Mouse (Mus musculus): ENCODE data around the gene Tyms.
"Not testable (repeated sequence)": the region's sequence is repeated elsewhere in the genome, so short reads cannot be mapped to it uniquely, and the experiment has no call there.

Gene Tyms

GRCm38 (mm10) chr5:30103340-30103739, 29.9 kb upstream of the Tyms start:
- DNase-seq (ENCODE audit: low spot score): no peak

- DNase-seq (ENCODE audit: low spot score): no peak
Measured at GRCm38 (mm10) chr5:30098260-30098659, 24.8 kb upstream of the Tyms start.

GRCm38 (mm10) chr5:30095731-30096130, 22.3 kb upstream of the Tyms start:
- no peak for DNase-seq (ENCODE audit: low spot score)

- no peak for DNase-seq (ENCODE audit: low spot score)
Measured at GRCm38 (mm10) chr5:30094399-30094798, 21.0 kb upstream of the Tyms start.

- no peak for DNase-seq (ENCODE audit: low spot score)
Measured at GRCm38 (mm10) chr5:30092701-30093100, 19.3 kb upstream of the Tyms start.

- DNase-seq (ENCODE audit: low spot score): no peak
Measured at GRCm38 (mm10) chr5:30072377-30072776, 1.0 kb downstream of the Tyms start.

GRCm38 (mm10) chr5:30071677-30072076, 1.7 kb downstream of the Tyms start:
- DNase-seq (ENCODE audit: low spot score): no peak

- DNase-seq (ENCODE audit: low spot score): peak; percentile 14
Measured at GRCm38 (mm10) chr5:30067726-30068125, 5.7 kb downstream of the Tyms start.

- not testable (repeated sequence) for DNase-seq (ENCODE audit: low spot score)
Measured at GRCm38 (mm10) chr5:30059607-30060006, 13.8 kb downstream of the Tyms start.

- no peak for DNase-seq (ENCODE audit: low spot score)
Measured at GRCm38 (mm10) chr5:30058216-30058731, 15.1 kb downstream of the Tyms start.

- DNase-seq (ENCODE audit: low spot score): peak; percentile 26
Measured at GRCm38 (mm10) chr5:30039841-30040240, 33.6 kb downstream of the Tyms start.

- not testable (repeated sequence) for DNase-seq (ENCODE audit: low spot score)
Measured at GRCm38 (mm10) chr5:30039324-30039723, 34.1 kb downstream of the Tyms start.

- DNase-seq (ENCODE audit: low spot score): not testable (repeated sequence)
Measured at GRCm38 (mm10) chr5:30037111-30037510, 36.3 kb downstream of the Tyms start.

- not testable (repeated sequence) for DNase-seq (ENCODE audit: low spot score)
Measured at GRCm38 (mm10) chr5:30035862-30036261, 37.6 kb downstream of the Tyms start.

GRCm38 (mm10) chr5:30014580-30014979, 58.8 kb downstream of the Tyms start:
- peak; percentile 37 for DNase-seq (ENCODE audit: low spot score)

GRCm38 (mm10) chr5:30012726-30013503, 60.5 kb downstream of the Tyms start, which contains the start of gene Il6:
TSS of gene Il6 (plus strand) at chr5:30013114.
- DNase-seq (ENCODE audit: low spot score): peak; percentile 87
